Mouse (Mus musculus) liver, embryonic 13.5 days (tissue): ENCODE results near the gene Apopt1. TPM values are rescaled to one million over a fixed set of nuclear protein-coding genes. Genes with fewer than 3 reads are reported as not detected.

Experiments
- ATAC-seq: fragments of 200-750 bp; cut with Nextera tagmentation; 2 replicates; pipeline ENCODE4 v1.8.0; 2017; ENCODE audit warnings: low read depth, mild to moderate bottlenecking, moderate number of reproducible peaks, moderate library complexity
- DNase-seq: peaks from one replicate; pipeline ENCODE4 v3.0.0; 2022
- H3K27ac ChIP-seq: fragments of 300-500 bp; sonication (generic); 2 replicates; pipeline ENCODE4 v1.5.1; 2015; ENCODE audit warnings: moderate library complexity, mild to moderate bottlenecking, inconsistent platforms
- H3K27me3 ChIP-seq: fragments of 300-500 bp; sonication (generic); 2 replicates; pipeline ENCODE4 v1.6.1; 2015; ENCODE audit warnings: mild to moderate bottlenecking, inconsistent platforms
- H3K36me3 ChIP-seq: fragments of 300-500 bp; sonication (generic); 2 replicates; pipeline ENCODE4 v1.6.1; 2015; ENCODE audit warnings: mild to moderate bottlenecking, inconsistent platforms
- H3K4me1 ChIP-seq: fragments of 300-500 bp; sonication (generic); replicated peaks from 2 replicates; pipeline ENCODE4 v1.6.1; 2015; ENCODE audit warnings: inconsistent platforms
- H3K4me2 ChIP-seq: fragments of 300-500 bp; sonication (generic); 2 replicates; pipeline ENCODE4 v1.6.1; 2015; ENCODE audit warnings: inconsistent platforms, mild to moderate bottlenecking, moderate library complexity
- H3K4me3 ChIP-seq: fragments of 300-500 bp; sonication (generic); replicated peaks from 2 replicates; pipeline ENCODE4 v1.5.1; 2015; ENCODE audit warnings: mild to moderate bottlenecking, inconsistent platforms
- H3K9ac ChIP-seq: fragments of 300-500 bp; sonication (generic); 2 replicates; pipeline ENCODE4 v1.6.1; 2015; ENCODE audit warnings: mild to moderate bottlenecking, inconsistent platforms
- H3K9me3 ChIP-seq: fragments of 300-500 bp; sonication (generic); replicated peaks from 2 replicates; pipeline ENCODE4 v1.6.1; 2016; ENCODE audit warnings: inconsistent platforms
- WGBS: fragments of 180-500 bp; shearing (Covaris S2); methylation state at CpG from one replicate; pipeline ENCODE4 v1.1.7; 2015; ENCODE audit not compliant: insufficient replicate concordance; 5-methylcytosine and 5-hydroxymethylcytosine counted together
- polyA plus RNA-seq: library from polyadenylated mRNA; unstranded; fragments of >200 nt; fragmentation: Nextera tagmentation; extraction: Ambion mirVana; gene quantifications from 2 replicates; pipeline ENCODE4 v1.2.1, GENCODE M21; 2015

The Apopt1 gene
- polyA plus RNA-seq, 1 experiment from 2014 or later, result 28.8 TPM

DNA sequence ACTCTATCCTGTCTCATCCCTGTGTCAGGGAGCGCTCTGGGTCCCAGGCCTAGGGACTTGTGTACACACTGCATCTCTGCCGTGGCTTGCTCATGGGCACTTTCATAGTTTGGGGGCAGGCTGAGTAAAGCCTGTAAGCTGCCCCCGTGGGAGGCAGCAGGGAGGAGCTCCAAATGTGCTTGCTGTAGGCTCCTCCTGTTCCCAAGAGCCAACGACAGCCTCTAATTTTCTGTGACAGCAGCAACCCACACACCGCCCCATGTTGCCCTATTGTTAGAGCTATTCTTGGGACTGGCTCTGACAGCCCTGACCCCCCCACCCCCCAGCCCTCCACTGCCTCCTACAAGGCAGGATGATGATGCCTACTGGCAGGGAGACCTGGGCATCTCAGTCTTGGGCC, 31.1 kb upstream of the Apopt1 start:
- Histone ChIP-seq H3K27me3 (no peaks in the 10 kb centered on the region), H3K9me3 (no peaks in the 10 kb centered on the region), H3K4me3 (no peak overlapping the region), H3K9ac (no peak overlapping the region), H3K4me1 (peaks cover 33% of the 10 kb centered on the region), H3K27ac (no peak overlapping the region), H3K36me3 (peaks cover 44% of the 10 kb centered on the region), H3K4me2 (no peak overlapping the region)
- WGBS, result 74% methylated on average over 5 of the region's 5 CpGs
- DNase-seq (no peak), ATAC-seq (no peak)

DNA sequence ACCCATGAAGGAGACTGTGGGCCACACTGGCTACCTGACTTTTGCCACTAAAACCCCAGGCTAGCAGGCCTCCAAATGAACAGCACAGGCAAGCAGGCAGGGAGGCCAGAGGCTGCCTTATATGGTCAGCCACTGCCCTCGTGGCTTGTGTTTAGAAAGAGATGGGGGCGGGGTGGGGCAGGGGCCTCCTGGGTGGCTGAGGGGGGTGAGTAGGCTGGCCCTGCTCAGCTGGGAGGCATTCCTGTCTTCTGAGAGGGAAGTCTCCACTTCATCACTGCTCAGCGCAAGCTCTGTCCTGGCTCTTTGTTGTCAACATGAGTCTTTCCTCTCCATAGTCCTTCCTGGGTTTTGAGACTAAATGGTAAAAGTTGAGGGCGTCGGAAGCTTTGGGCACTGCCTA, 30.3 kb upstream of the Apopt1 start:
- 0 out of 2 replicates have a peak, but pooled peaks cover 4% of the 10 kb centered on the region for H3K27me3 ChIP-seq
- no peak overlapping the region for H3K4me3 ChIP-seq
- H3K9ac ChIP-seq, result no peak overlapping the region
- no peaks in the 10 kb centered on the region for H3K9me3 ChIP-seq
- peaks cover 44% of the 10 kb centered on the region for H3K36me3 ChIP-seq
- no peak overlapping the region for H3K4me2 ChIP-seq
- no peak for ATAC-seq
- WGBS, result 62% methylated on average over 5 of the region's 5 CpGs
- DNase-seq, result no peak
- H3K27ac ChIP-seq, result no peak overlapping the region
- peaks cover 26% of the 10 kb centered on the region for H3K4me1 ChIP-seq

DNA sequence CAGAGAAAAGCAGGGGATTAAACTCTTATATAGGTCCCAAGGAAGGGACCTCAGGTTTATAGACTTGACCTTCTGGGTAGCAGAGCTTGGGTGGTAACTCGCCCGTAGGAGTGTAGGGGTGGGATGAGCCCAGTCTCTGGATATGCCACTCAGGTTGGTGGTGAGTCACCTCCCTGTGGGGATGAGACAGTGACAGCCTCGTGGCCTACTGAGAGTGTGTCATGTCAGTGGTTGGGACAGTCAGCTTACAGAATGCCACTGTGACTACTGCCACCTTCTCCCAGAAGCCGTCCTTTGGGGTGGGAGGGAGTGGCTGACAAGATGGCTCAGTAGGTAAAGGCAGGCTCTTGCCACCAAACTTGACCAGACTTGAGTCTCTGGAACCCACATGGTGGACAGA, 26.7 kb upstream of the Apopt1 start:
- Histone ChIP-seq H3K27me3 (0 out of 2 replicates have a peak, but pooled peaks cover 4% of the 10 kb centered on the region), H3K4me3 (no peak overlapping the region), H3K9me3 (no peaks in the 10 kb centered on the region), H3K36me3 (peaks cover 25% of the 10 kb centered on the region), H3K27ac (no peak overlapping the region), H3K4me1 (peaks cover 8% of the 10 kb centered on the region), H3K4me2 (no peak overlapping the region), H3K9ac (no peak overlapping the region)
- no peak for ATAC-seq
- 53% methylated on average over 4 of the region's 4 CpGs for WGBS
- no peak for DNase-seq

DNA sequence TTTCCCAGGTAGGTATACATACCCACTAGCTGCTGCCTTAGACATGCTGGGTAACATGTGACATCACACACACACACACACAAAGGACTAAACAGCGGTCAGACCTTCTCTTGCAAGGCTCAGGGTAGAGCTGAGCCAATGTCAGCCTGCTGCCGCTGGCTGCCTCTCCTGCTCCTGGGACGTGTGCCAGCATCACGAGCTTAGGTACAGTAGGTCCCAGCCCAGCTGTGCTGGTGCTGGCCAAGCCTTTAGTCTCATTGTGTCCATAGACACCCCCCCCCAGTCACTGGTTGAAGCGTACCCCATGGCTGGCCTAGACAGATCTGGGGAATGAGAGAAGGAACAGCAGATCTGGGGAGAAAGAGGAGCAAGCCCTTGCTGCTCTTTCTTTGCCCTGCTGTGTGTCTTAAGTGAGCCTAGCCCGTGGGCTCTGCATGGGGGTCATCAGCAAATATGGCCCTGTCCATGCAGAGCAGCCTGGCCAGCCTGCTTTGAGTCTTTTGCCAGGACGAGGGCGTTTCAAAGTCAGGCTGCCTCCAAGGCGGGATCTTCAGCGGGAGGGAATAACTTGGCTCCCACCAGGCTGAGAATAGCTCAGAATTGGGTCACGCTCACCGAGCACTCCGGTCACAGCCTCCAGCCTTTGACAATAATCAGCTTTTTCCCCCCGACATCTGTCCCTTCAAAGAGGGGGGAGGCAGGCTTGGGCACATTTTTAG, 25.6 kb upstream of the Apopt1 start:
- no peak for ATAC-seq
- DNase-seq, result no peak
- no peak overlapping the region for H3K27ac ChIP-seq
- peaks cover 14% of the 10 kb centered on the region for H3K36me3 ChIP-seq
- no peak overlapping the region for H3K4me2 ChIP-seq
- H3K4me1 ChIP-seq, result peaks cover 12% of the 10 kb centered on the region
- no peaks in the 10 kb centered on the region for H3K9me3 ChIP-seq
- H3K9ac ChIP-seq, result no peak overlapping the region
- WGBS, result 43% methylated on average over 14 of the region's 14 CpGs
- H3K4me3 ChIP-seq, result no peak overlapping the region
- H3K27me3 ChIP-seq, result 0 out of 2 replicates have a peak, but pooled peaks cover 4% of the 10 kb centered on the region

DNA sequence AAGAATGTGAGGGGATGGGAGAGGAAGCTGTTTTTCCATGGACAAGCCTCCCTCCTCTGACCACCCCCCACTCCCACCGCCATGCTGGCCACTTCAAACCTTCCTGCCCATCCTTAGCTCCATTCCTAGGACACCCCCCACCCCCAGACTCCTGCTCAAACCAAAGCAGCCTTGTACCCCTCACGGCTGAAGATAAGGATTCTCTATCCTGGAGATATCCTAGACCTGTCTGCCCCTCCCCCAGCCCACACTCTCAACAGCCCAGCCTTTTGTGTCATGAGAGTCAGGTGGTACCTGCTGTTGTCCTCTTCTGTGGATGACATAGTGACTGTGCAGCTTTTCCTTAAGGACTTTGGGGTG, 25.0 kb upstream of the Apopt1 start:
- DNase-seq (no peak), ATAC-seq (no peak)
- H3K27ac ChIP-seq, result no peak overlapping the region
- no peak overlapping the region for H3K4me2 ChIP-seq
- peaks cover 15% of the 10 kb centered on the region for H3K4me1 ChIP-seq
- 29% methylated on average over 2 of the region's 2 CpGs for WGBS
- peaks cover 8% of the 10 kb centered on the region for H3K36me3 ChIP-seq
- H3K27me3 ChIP-seq, result 0 out of 2 replicates have a peak, but pooled peaks cover 4% of the 10 kb centered on the region
- H3K4me3 ChIP-seq, result no peak overlapping the region
- no peak overlapping the region for H3K9ac ChIP-seq
- no peaks in the 10 kb centered on the region for H3K9me3 ChIP-seq

DNA sequence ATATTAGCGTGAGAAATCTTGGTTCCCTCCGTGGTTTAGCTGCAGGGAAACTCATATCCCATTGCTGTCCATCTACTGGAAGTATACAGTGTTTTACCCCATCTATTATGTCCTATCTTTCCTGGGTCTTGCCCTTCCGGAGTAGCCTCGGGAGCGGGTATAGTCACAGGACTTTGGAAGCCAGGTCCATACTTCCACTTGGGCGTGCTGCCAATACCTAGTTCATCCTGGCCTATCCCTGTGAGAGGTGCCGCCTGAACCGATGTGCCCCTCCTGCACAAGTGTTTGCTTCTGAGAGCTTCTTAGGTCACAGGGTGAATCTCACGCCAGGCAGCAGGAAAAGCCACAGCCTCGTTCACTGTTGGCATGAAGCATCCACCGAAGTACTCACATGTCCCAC, 23.6 kb upstream of the Apopt1 start:
- DNase-seq, result no peak
- Histone ChIP-seq H3K4me1 (peaks cover 28% of the 10 kb centered on the region), H3K27ac (no peak overlapping the region), H3K4me2 (no peak overlapping the region), H3K9me3 (no peaks in the 10 kb centered on the region), H3K4me3 (no peak overlapping the region), H3K9ac (no peak overlapping the region), H3K36me3 (no peaks in the 10 kb centered on the region), H3K27me3 (0 out of 2 replicates have a peak, but pooled peaks cover 4% of the 10 kb centered on the region)
- 67% methylated on average over 11 of the region's 11 CpGs for WGBS
- ATAC-seq, result no peak

DNA sequence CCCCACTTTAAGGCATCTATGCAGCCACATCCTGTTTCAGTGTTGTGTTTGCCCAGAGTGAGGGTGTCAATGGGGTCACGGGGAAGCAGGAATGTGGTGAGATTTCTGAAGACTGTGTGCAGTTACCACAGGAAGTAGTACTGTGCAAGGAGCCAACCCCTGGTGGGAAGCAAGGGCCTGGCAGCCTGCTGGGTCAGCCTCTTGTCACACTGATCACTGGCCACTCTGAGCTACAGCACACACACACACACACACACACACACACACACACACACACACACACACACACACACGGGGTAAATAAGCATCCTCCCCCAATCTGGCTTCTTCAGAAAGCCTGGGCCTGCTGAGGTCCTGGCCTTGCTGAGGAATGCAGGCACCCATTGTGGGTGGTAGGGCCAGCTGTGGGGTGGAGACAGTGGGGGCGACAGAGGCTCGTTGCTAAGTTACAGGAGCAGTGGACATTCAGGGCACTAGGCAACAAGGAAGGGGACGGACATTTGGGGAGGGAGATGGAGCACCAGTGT, 21.7 kb upstream of the Apopt1 start:
- WGBS, result 30% methylated on average over 5 of the region's 5 CpGs
- Histone ChIP-seq H3K9ac (no peak overlapping the region), H3K4me3 (no peak overlapping the region), H3K27me3 (0 out of 2 replicates have a peak, but pooled peaks cover 4% of the 10 kb centered on the region), H3K27ac (no peak overlapping the region), H3K4me1 (peaks cover 39% of the 10 kb centered on the region), H3K4me2 (no peak overlapping the region), H3K9me3 (no peaks in the 10 kb centered on the region), H3K36me3 (no peaks in the 10 kb centered on the region)
- DNase-seq, result no peak
- no peak for ATAC-seq

DNA sequence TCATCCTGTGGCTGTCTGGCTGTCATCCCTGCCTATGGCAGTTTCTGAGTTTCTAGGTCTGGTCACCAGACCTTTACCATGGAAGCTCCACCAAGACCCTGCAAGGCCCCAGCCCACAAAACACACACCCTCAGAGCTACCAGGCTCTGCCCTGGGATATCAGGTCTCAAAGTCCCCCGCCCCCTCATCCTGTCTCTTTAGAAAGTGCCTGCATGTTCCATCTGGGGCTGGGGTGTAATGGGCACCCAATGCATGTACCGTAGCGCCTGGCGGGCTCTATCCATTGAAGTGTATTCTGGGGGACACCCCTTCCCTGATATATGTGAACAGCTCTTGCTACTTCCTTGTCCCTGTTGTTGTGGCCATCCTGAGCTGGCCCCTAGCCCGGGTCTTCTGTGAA, 20.2 kb upstream of the Apopt1 start:
- WGBS, result 66% methylated on average over 5 of the region's 5 CpGs
- Histone ChIP-seq H3K4me2 (no peak overlapping the region), H3K4me1 (peaks cover 39% of the 10 kb centered on the region), H3K4me3 (no peak overlapping the region), H3K36me3 (no peaks in the 10 kb centered on the region), H3K27me3 (no peaks in the 10 kb centered on the region), H3K27ac (no peak overlapping the region), H3K9me3 (no peaks in the 10 kb centered on the region), H3K9ac (no peak overlapping the region)
- ATAC-seq (no peak), DNase-seq (no peak)

DNA sequence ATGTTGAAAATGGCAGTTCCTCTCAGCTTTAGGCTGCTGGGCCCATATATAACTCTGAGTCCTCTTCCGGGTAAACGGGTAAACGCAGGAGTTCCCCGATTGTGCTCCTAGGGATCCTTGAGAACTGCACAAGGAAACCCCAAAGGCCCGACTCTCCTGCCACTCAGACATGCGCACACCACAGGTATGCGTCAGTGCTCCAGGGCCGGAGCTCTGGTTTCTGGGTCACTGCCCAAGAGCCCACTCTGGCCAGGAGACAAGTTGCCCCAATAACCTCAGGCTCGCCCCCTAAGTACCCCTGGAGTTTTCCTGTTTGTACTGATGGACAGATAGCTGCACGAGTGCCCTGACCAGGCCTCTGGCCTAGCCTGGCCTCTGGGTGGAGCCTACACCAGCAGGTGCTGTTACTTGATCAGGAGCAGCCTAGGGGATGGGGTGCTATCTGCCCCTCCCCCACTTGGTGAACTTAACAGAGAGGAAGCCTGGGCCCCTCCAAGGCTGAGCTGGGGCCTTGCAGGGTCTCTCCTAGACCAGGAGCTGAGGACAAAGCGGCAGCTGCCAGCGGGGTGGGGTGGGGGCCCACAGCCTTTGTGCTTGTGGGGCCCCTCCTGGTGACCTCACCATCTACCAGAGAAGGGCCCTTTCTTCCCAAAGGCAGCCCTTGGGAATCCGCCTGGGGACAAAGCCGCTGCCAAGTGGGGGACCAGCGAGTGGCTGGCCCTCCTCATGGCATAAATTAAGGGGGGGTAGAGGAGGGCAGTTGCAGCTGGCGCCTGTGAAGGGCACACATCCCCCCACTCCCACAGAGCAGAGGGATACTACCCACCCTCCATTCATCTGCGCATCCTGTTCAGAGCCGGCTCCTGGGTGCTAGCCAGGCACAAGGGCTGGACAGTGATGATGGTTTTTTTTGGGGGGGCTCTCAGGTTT, 19.5 kb upstream of the Apopt1 start:
- Histone ChIP-seq H3K27ac (peak overlapping the region; percentile 61), H3K36me3 (no peaks in the 10 kb centered on the region), H3K9ac (peak overlapping the region; percentile 17), H3K27me3 (0 out of 2 replicates have a peak, but pooled peaks cover 3% of the 10 kb centered on the region), H3K4me2 (no peak overlapping the region), H3K4me1 (peaks cover 39% of the 10 kb centered on the region), H3K4me3 (no peak overlapping the region), H3K9me3 (no peaks in the 10 kb centered on the region)
- WGBS, result 50% methylated on average over 18 of the region's 18 CpGs
- no peak for DNase-seq
- ATAC-seq, result peak; percentile 32

DNA sequence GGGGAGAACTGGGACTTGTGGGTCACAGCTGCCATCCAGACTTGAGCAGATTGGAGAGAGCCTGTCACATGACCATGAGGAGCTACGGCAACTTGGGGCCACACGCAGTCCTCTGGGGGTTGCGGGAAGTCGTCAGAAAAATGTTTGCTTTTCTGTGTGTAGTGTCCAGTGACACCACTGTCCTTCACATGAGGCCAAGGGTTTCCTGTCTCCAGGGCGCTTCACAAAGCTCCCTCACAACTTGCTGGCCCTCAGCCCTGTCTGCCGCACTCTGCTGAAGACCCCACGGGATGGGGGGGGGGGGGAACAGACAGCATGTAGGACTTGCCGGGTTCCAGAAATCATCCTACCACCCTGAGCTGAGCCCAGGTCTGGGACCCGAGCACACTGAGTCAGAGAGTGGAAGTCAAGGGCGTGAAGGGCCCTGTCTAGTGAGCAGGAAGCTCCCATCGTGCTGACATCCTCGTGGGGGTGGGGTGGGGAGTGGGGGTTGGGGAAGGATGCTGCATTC, 18.7 kb upstream of the Apopt1 start:
- no peak overlapping the region for H3K9ac ChIP-seq
- no peaks in the 10 kb centered on the region for H3K36me3 ChIP-seq
- 15% methylated on average over 12 of the region's 12 CpGs for WGBS
- no peak overlapping the region for H3K4me2 ChIP-seq
- ATAC-seq (peak; percentile 32), DNase-seq (no peak)
- peaks cover 39% of the 10 kb centered on the region for H3K4me1 ChIP-seq
- 0 out of 2 replicates have a peak, but pooled peaks cover 3% of the 10 kb centered on the region for H3K27me3 ChIP-seq
- H3K27ac ChIP-seq, result peak overlapping the region; percentile 61
- H3K4me3 ChIP-seq, result no peak overlapping the region
- H3K9me3 ChIP-seq, result no peaks in the 10 kb centered on the region
